Mouse (Mus musculus): ENCODE data around the gene 3830403N18Rik.
"Not testable (repeated sequence)": the region's sequence is repeated elsewhere in the genome, so short reads cannot be mapped to it uniquely, and the experiment has no call there.

3830403N18Rik gene

DNA sequence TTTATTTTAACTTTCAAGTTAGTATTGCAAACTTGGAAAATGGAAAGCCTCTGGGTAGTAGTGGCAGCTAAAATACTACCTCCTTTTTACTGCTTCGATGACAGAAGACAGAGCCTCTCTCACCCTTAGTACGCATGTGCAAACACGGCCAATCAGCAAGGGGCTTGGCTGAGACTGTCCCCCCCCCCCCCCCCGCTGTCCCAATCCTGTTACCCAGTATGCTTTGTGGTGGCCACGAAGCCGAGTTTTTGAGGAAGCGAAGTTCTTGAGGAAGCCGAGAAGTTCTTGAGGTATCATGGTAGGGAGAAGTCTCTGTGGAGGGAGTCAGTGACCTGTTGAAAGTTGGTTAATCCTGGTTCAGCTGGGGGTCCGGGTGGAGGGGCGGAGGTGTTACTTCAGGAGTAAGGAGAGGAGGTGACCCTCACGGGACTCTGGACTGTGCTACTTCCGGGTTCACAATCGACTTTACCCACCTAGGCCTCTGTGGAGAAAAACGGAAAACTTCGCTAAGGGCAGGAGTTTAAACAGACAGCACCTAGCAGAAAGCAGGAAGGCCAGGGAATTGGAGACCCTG, at the start of gene 3830403N18Rik:
Gene 3830403N18Rik, plus strand, starts transcription at position 237 of the 574 bp plus-strand sequence.
- not testable (repeated sequence) for DNase-seq (ENCODE audit: low spot score in 2 of 2)

GRCm38 (mm10) chrX:56151396-56151795, 15.0 kb downstream of the 3830403N18Rik start:
- no peak for DNase-seq (ENCODE audit: low spot score in 2 of 2)

GRCm38 (mm10) chrX:56186449-56186848, 50.1 kb downstream of the 3830403N18Rik start:
- not testable (repeated sequence) for DNase-seq (ENCODE audit: low spot score in 2 of 2)

Measured in frontal cortex, postnatal 14 days (tissue).